Comparison of ENCODE assay signal across 8 mouse cellular contexts in genomic region chr7:4119976-4120921, GRCm38 (mm10). TPM values are rescaled to one million over a fixed set of nuclear protein-coding genes. Genes with fewer than 3 reads are reported as not detected.
DNase-seq lines count a peak whose midpoint lies in the region; ATAC-seq and TF ChIP-seq lines count a peak whose summit lies in the region.

No protein-coding gene starts in this region.

- H3K4me1 ChIP-seq in heart, postnatal 0 days (ENCODE audit: control insufficient read depth, insufficient read depth) = 0 out of 2 replicates have a peak, but pooled peaks cover 11% of the 10 kb centered on the region
- H3K4me1 ChIP-seq in embryonic facial prominence, embryonic 10.5 days = peaks cover 47% of the 10 kb centered on the region
- H3K4me1 ChIP-seq in intestine, embryonic 15.5 days (replicated peaks) = peaks cover 10% of the 10 kb centered on the region
- peaks cover 51% of the 10 kb centered on the region for H3K4me1 ChIP-seq in neural tube, embryonic 15.5 days

- no peak for TF ChIP-seq CTCF in heart, postnatal 0 days (IDR thresholded peaks at IDR 0.05; ENCODE audit: low read depth)

- H3K27ac ChIP-seq in heart, postnatal 0 days (ENCODE audit: low read depth) = no peak overlapping the region
- peak overlapping the region; percentile 75 for H3K27ac ChIP-seq in embryonic facial prominence, embryonic 10.5 days (replicated peaks)
- H3K27ac ChIP-seq in intestine, embryonic 15.5 days = no peak overlapping the region
- H3K27ac ChIP-seq in neural tube, embryonic 15.5 days (replicated peaks) = peak overlapping the region; percentile 88

- H3K4me2 ChIP-seq in heart, postnatal 0 days (ENCODE audit: low read depth, low read length) = peak overlapping the region; percentile 55; the same call in 1 of the 2 replicates
- H3K4me2 ChIP-seq in intestine, embryonic 15.5 days (replicated peaks) = peak overlapping the region; percentile 66
- H3K4me2 ChIP-seq in neural tube, embryonic 15.5 days = peak overlapping the region; percentile 66

- no peaks in the 10 kb centered on the region for H3K36me3 ChIP-seq in heart, postnatal 0 days (replicated peaks; ENCODE audit: control insufficient read depth, insufficient read depth, low read length)
- no peaks in the 10 kb centered on the region for H3K36me3 ChIP-seq in embryonic facial prominence, embryonic 10.5 days (replicated peaks)
- H3K36me3 ChIP-seq in intestine, embryonic 15.5 days = no peaks in the 10 kb centered on the region
- H3K36me3 ChIP-seq in neural tube, embryonic 15.5 days = no peaks in the 10 kb centered on the region

- peaks cover 30% of the 10 kb centered on the region for H3K27me3 ChIP-seq in heart, postnatal 0 days (ENCODE audit: control insufficient read depth, insufficient read depth, low read length)
- H3K27me3 ChIP-seq in embryonic facial prominence, embryonic 10.5 days (replicated peaks; ENCODE audit: low read depth, poor library complexity, severe bottlenecking) = peaks cover 42% of the 10 kb centered on the region
- peaks cover 18% of the 10 kb centered on the region for H3K27me3 ChIP-seq in intestine, embryonic 15.5 days (replicated peaks)
- H3K27me3 ChIP-seq in neural tube, embryonic 15.5 days (replicated peaks) = no peaks in the 10 kb centered on the region

- no peak overlapping the region for H3K4me3 ChIP-seq in heart, postnatal 0 days (ENCODE audit: low read depth, low read length)
- peak overlapping the region; percentile 68 for H3K4me3 ChIP-seq in embryonic facial prominence, embryonic 10.5 days
- H3K4me3 ChIP-seq in intestine, embryonic 15.5 days (replicated peaks) = peak overlapping the region; percentile 42
- H3K4me3 ChIP-seq in neural tube, embryonic 15.5 days (replicated peaks) = peak overlapping the region; percentile 58

- H3K9me3 ChIP-seq in heart, postnatal 0 days (replicated peaks; ENCODE audit: control insufficient read depth, low read length) = no peaks in the 10 kb centered on the region
- no peaks in the 10 kb centered on the region for H3K9me3 ChIP-seq in embryonic facial prominence, embryonic 10.5 days
- no peaks in the 10 kb centered on the region for H3K9me3 ChIP-seq in intestine, embryonic 15.5 days
- no peaks in the 10 kb centered on the region for H3K9me3 ChIP-seq in neural tube, embryonic 15.5 days (replicated peaks)

- 18% methylated on average over 18 of the region's 19 CpGs for WGBS in heart, postnatal 0 days
- WGBS in embryonic facial prominence, embryonic 10.5 days = 20% methylated on average over 19 of the region's 19 CpGs
- 22% methylated on average over 19 of the region's 19 CpGs for WGBS in intestine, embryonic 15.5 days
- WGBS in neural tube, embryonic 15.5 days = 6% methylated on average over 19 of the region's 19 CpGs

- TF ChIP-seq EP300 in heart, postnatal 0 days (IDR thresholded peaks at IDR 0.05; ENCODE audit: low read depth) = no peak

- no peak overlapping the region for H3K9ac ChIP-seq in heart, postnatal 0 days (replicated peaks; ENCODE audit: low read depth, low read length)
- peak overlapping the region; percentile 42; the same call in 1 of the 2 replicates for H3K9ac ChIP-seq in intestine, embryonic 15.5 days
- peak overlapping the region; percentile 68 for H3K9ac ChIP-seq in neural tube, embryonic 15.5 days (replicated peaks)

- no peak for DNase-seq in heart, postnatal 0 days (ENCODE audit: low spot score)
- no peak for DNase-seq in heart, postnatal 36 days
- no peak for DNase-seq in embryonic facial prominence, embryonic 10.5 days (ENCODE audit: low spot score)
- no peak for DNase-seq in B cell, adult 2 months
- no peak for DNase-seq in urinary bladder, postnatal 36 days (ENCODE audit: low spot score in 2 of 2)

- intact Hi-C loops in heart, postnatal 36 days (cut with DNase I) = no loop called here

- no peak for ATAC-seq in heart, postnatal 0 days (ENCODE audit: insufficient read depth, low read depth)
- ATAC-seq in intestine, embryonic 15.5 days = no peak
- ATAC-seq in neural tube, embryonic 15.5 days (ENCODE audit: low FRiP score) = no peak
- no peak for ATAC-seq in activated CD4-positive, CD25-positive, alpha-beta regulatory T cell, adult 4 months

RNA-seq across cellular contexts. Expression of gene Ttyh1, which starts 1.0 kb away (rescaled TPM):
- 4.2 and 5.0 TPM in 2 replicates for total RNA-seq in heart, postnatal 0 days (2014; rRNA removed; ENCODE audit: low replicate concordance)
- polyA plus RNA-seq in heart, postnatal 0 days (2015; fragmentation: Nextera tagmentation; extraction: Ambion mirVana) = 0.45 and 1.1 TPM in 2 replicates
- 1 to 10 TPM in 1 of 2 experiments, under 1 TPM in 1; 0.89 to 2.6 TPM for total RNA-seq in heart, postnatal 36 days (2021)
- polyA plus RNA-seq in embryonic facial prominence, embryonic 10.5 days (2016; fragmentation: Nextera tagmentation; extraction: Ambion mirVana) = 10.5 and 10.9 TPM in 2 replicates
- 7.1 and 9.7 TPM in 2 replicates for polyA plus RNA-seq in intestine, embryonic 15.5 days (2015; fragmentation: Nextera tagmentation; extraction: Ambion mirVana)
- polyA plus RNA-seq in neural tube, embryonic 15.5 days (2015; fragmentation: Nextera tagmentation; extraction: Ambion mirVana) = 127 and 155 TPM in 2 replicates
- polyA plus RNA-seq in activated CD4-positive, CD25-positive, alpha-beta regulatory T cell, adult 4 months (2017; shearing (Covaris generic)) = under 1 TPM; 0.45 to 0.53 TPM

RNA-seq across cellular contexts. Expression of gene Leng8, which starts 16.6 kb away (rescaled TPM):
- 112 and 139 TPM in 2 replicates for total RNA-seq in heart, postnatal 0 days (2014; rRNA removed; ENCODE audit: low replicate concordance)
- polyA plus RNA-seq in heart, postnatal 0 days (2015; fragmentation: Nextera tagmentation; extraction: Ambion mirVana) = 12.9 and 16.0 TPM in 2 replicates
- 10 to 100 TPM; 30.4 to 45.7 TPM for total RNA-seq in heart, postnatal 36 days (2021)
- polyA plus RNA-seq in embryonic facial prominence, embryonic 10.5 days (2016; fragmentation: Nextera tagmentation; extraction: Ambion mirVana) = 68.1 and 68.2 TPM in 2 replicates
- 46.3 and 49.2 TPM in 2 replicates for polyA plus RNA-seq in intestine, embryonic 15.5 days (2015; fragmentation: Nextera tagmentation; extraction: Ambion mirVana)
- polyA plus RNA-seq in neural tube, embryonic 15.5 days (2015; fragmentation: Nextera tagmentation; extraction: Ambion mirVana) = 71.3 and 77.4 TPM in 2 replicates
- polyA plus RNA-seq in activated CD4-positive, CD25-positive, alpha-beta regulatory T cell, adult 4 months (2017; shearing (Covaris generic)) = 10 to 100 TPM; 26.1 to 29.3 TPM

RNA-seq across cellular contexts. Expression of gene Leng9, which starts 29.9 kb away (rescaled TPM):
- total RNA-seq in heart, postnatal 0 days (2014; rRNA removed; ENCODE audit: low replicate concordance) = 0.27 and 3.1 TPM in 2 replicates
- 3.6 and 3.8 TPM in 2 replicates for polyA plus RNA-seq in heart, postnatal 0 days (2015; fragmentation: Nextera tagmentation; extraction: Ambion mirVana)
- 1 to 10 TPM; 2.4 to 3.6 TPM for total RNA-seq in heart, postnatal 36 days (2021)
- 1.4 and 1.7 TPM in 2 replicates for polyA plus RNA-seq in embryonic facial prominence, embryonic 10.5 days (2016; fragmentation: Nextera tagmentation; extraction: Ambion mirVana)
- polyA plus RNA-seq in intestine, embryonic 15.5 days (2015; fragmentation: Nextera tagmentation; extraction: Ambion mirVana) = 4.5 and 4.9 TPM in 2 replicates
- 6.6 TPM in 2 replicates for polyA plus RNA-seq in neural tube, embryonic 15.5 days (2015; fragmentation: Nextera tagmentation; extraction: Ambion mirVana)
- polyA plus RNA-seq in activated CD4-positive, CD25-positive, alpha-beta regulatory T cell, adult 4 months (2017; shearing (Covaris generic)) = 1 to 10 TPM; 5.5 to 6.1 TPM

RNA-seq across cellular contexts. Expression of gene Cdc42ep5, which starts 44.4 kb away (rescaled TPM):
- total RNA-seq in heart, postnatal 0 days (2014; rRNA removed; ENCODE audit: low replicate concordance) = 34.0 and 37.4 TPM in 2 replicates
- 21.0 and 25.0 TPM in 2 replicates for polyA plus RNA-seq in heart, postnatal 0 days (2015; fragmentation: Nextera tagmentation; extraction: Ambion mirVana)
- 1 to 10 TPM; 4.6 to 6.2 TPM for total RNA-seq in heart, postnatal 36 days (2021)
- 32.7 and 34.9 TPM in 2 replicates for polyA plus RNA-seq in embryonic facial prominence, embryonic 10.5 days (2016; fragmentation: Nextera tagmentation; extraction: Ambion mirVana)
- 66.3 and 68.6 TPM in 2 replicates for polyA plus RNA-seq in intestine, embryonic 15.5 days (2015; fragmentation: Nextera tagmentation; extraction: Ambion mirVana)
- 7.9 and 15.5 TPM in 2 replicates for polyA plus RNA-seq in neural tube, embryonic 15.5 days (2015; fragmentation: Nextera tagmentation; extraction: Ambion mirVana)
- polyA plus RNA-seq in activated CD4-positive, CD25-positive, alpha-beta regulatory T cell, adult 4 months (2017; shearing (Covaris generic)) = not detected

RNA-seq across cellular contexts. Expression of gene Lair1, which starts 57.2 kb away (rescaled TPM):
- 1.7 and 3.7 TPM in 2 replicates for total RNA-seq in heart, postnatal 0 days (2014; rRNA removed; ENCODE audit: low replicate concordance)
- 0.98 and 1.1 TPM in 2 replicates for polyA plus RNA-seq in heart, postnatal 0 days (2015; fragmentation: Nextera tagmentation; extraction: Ambion mirVana)
- 1 to 10 TPM; 1.8 to 3.0 TPM for total RNA-seq in heart, postnatal 36 days (2021)
- 0.13 and 0.22 TPM in 2 replicates for polyA plus RNA-seq in embryonic facial prominence, embryonic 10.5 days (2016; fragmentation: Nextera tagmentation; extraction: Ambion mirVana)
- 2.7 and 2.9 TPM in 2 replicates for polyA plus RNA-seq in intestine, embryonic 15.5 days (2015; fragmentation: Nextera tagmentation; extraction: Ambion mirVana)
- 3.5 and 4.6 TPM in 2 replicates for polyA plus RNA-seq in neural tube, embryonic 15.5 days (2015; fragmentation: Nextera tagmentation; extraction: Ambion mirVana)
- polyA plus RNA-seq in activated CD4-positive, CD25-positive, alpha-beta regulatory T cell, adult 4 months (2017; shearing (Covaris generic)) = 1 to 10 TPM; 5.3 to 6.9 TPM

Comparison
In these comparisons a context has a peak if more than half of its experiments do, and no peak if none do; other contexts are left out.
1. H3K27ac ChIP-seq: peak in embryonic facial prominence, embryonic 10.5 days (single experiment) and neural tube, embryonic 15.5 days (single experiment); none in heart, postnatal 0 days (single experiment) and intestine, embryonic 15.5 days (single experiment).
2. RNA of gene Ttyh1, which starts 1.0 kb away (polyA plus RNA-seq): 127 to 155 TPM in neural tube, embryonic 15.5 days; 10.5 to 10.9 TPM in embryonic facial prominence, embryonic 10.5 days, 7.1 to 9.7 TPM in intestine, embryonic 15.5 days, 0.45 to 0.53 TPM in activated CD4-positive, CD25-positive, alpha-beta regulatory T cell, adult 4 months and 0.45 to 1.1 TPM in heart, postnatal 0 days; every median in the first group is over 10 times any median in the second.
3. Peak in every context shown above with its lines, with median percentiles within 50 percentile points of each other: H3K4me2 ChIP-seq.